Mouse (Mus musculus): ENCODE data around the gene Phkg2.

The Phkg2 gene

GRCm38 (mm10) chr7:127572895-127573471 is at the start of gene Phkg2:
Phkg2 (plus strand) TSS chr7:127573340.
- DNase-seq: peak; percentile 83 to 89

- DNase-seq: no peak
Measured at GRCm38 (mm10) chr7:127541671-127542070, 31.5 kb upstream of the Phkg2 start.

GRCm38 (mm10) chr7:127549116-127549835 is 23.9 kb upstream of the Phkg2 start:
- DNase-seq: no peak

- no peak for DNase-seq
Measured at GRCm38 (mm10) chr7:127551558-127551957, 21.6 kb upstream of the Phkg2 start.

- no peak for DNase-seq
Measured at GRCm38 (mm10) chr7:127560580-127560979, 12.6 kb upstream of the Phkg2 start.

GRCm38 (mm10) chr7:127561340-127561858 is 11.7 kb upstream of the Phkg2 start, which contains the start of gene Tmem265:
Tmem265 (plus strand) TSS chr7:127561390.
- no peak for DNase-seq

GRCm38 (mm10) chr7:127564381-127565150 is 8.6 kb upstream of the Phkg2 start:
- no peak for DNase-seq

- peak; percentile 20 for DNase-seq
Measured at GRCm38 (mm10) chr7:127573503-127574008, 416 bp downstream of the Phkg2 start.

- no peak for DNase-seq
Measured at GRCm38 (mm10) chr7:127574115-127574514, 975 bp downstream of the Phkg2 start.

GRCm38 (mm10) chr7:127583260-127583659 is 10.1 kb downstream of the Phkg2 start:
- DNase-seq: no peak

GRCm38 (mm10) chr7:127585031-127585430 is 11.9 kb downstream of the Phkg2 start:
- no peak for DNase-seq

- DNase-seq: no peak
Measured at GRCm38 (mm10) chr7:127586149-127586548, 13.0 kb downstream of the Phkg2 start.

GRCm38 (mm10) chr7:127587196-127587595 is 14.1 kb downstream of the Phkg2 start:
- DNase-seq: no peak

GRCm38 (mm10) chr7:127588011-127588871 is 15.1 kb downstream of the Phkg2 start, which contains the start of the genes Ccdc189 and Rnf40:
Ccdc189 (minus strand) TSS chr7:127588595.
Rnf40 (plus strand) TSS chr7:127588767.
- DNase-seq: peak; percentile 89 to 94

GRCm38 (mm10) chr7:127588901-127589300 is 15.8 kb downstream of the Phkg2 start:
- DNase-seq: no peak

- DNase-seq: no peak
Measured at GRCm38 (mm10) chr7:127589637-127590036, 16.5 kb downstream of the Phkg2 start.

GRCm38 (mm10) chr7:127591108-127591507 is 18.0 kb downstream of the Phkg2 start:
- DNase-seq: no peak

GRCm38 (mm10) chr7:127592575-127592974 is 19.4 kb downstream of the Phkg2 start:
- no peak for DNase-seq

- DNase-seq: no peak
Measured at GRCm38 (mm10) chr7:127596747-127597146, 23.6 kb downstream of the Phkg2 start.

- no peak for DNase-seq
Measured at GRCm38 (mm10) chr7:127600612-127601011, 27.5 kb downstream of the Phkg2 start.

- DNase-seq: no peak
Measured at GRCm38 (mm10) chr7:127601735-127602134, 28.6 kb downstream of the Phkg2 start.

- no peak for DNase-seq
Measured at GRCm38 (mm10) chr7:127602903-127603302, 29.8 kb downstream of the Phkg2 start.

All from B cell, adult 2 months (primary cell).